Mouse (Mus musculus) heart, adult 2 months (tissue): Measurements from ENCODE around the gene Acy3.

Experiments
- CTCF ChIP-seq: fragments of 200-600 bp; IDR thresholded peaks from 2 replicates; pipeline ENCODE4 v1.8.1; 2022; ENCODE audit warnings: antibody characterized with exemption, mild to moderate bottlenecking, moderate library complexity
- EP300 ChIP-seq: fragments of 200-500 bp; IDR thresholded peaks from 2 replicates; pipeline ENCODE4 v1.6.1; 2011; ENCODE audit warnings: low read depth, low read length, control low read depth; ENCODE audit not compliant: insufficient read depth

- no peak for TF ChIP-seq CTCF
- TF ChIP-seq EP300: peak; percentile 90
Measured at GRCm38 (mm10) chr19:3985261-3985681, 1.1 kb upstream of the Acy3 start.
